Mouse (Mus musculus): ENCODE data around the gene Ubp1.

DNA sequence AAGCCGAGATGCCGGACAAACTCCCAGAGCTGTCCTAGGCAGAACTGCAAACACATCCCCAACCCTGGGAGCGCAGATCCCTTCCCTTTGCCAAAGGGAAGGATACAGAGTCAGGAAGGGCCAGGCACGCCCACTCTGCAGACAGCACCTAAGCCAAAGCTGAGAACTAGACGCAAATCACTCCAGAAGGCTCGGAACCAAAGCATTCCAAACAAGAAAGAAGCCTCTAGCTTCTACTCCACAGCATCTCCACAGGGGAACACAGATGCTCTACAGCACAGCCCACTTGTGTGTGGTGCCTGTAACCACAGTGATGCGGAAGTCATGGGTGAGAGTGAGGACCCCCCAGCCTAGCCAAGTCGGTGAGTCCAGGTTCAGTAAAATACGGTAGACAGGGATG lies 94.4 kb downstream of the Ubp1 start:
- TF ChIP-seq CTCF (IDR thresholded peaks at IDR 0.05; ENCODE audit: borderline replicate concordance, extremely low read depth, insufficient read depth, insufficient read length): no peak
- no peak for TF ChIP-seq POLR2A (IDR thresholded peaks at IDR 0.05; ENCODE audit: borderline replicate concordance, extremely low read depth, insufficient read depth, insufficient read length, poor library complexity, severe bottlenecking)
